Mouse (Mus musculus) frontal cortex, postnatal 10 days (tissue): ENCODE results near the gene Fitm1.

Experiments
- DNase-seq, 2 experiments: peaks; one replicate each; pipeline ENCODE4 v3.0.0; 2022; ENCODE audit warnings: low spot score in 2 of 2, mixed read lengths in 1 of 2

Fitm1 gene

GRCm38 (mm10) chr14:55567496-55567895 is 7.9 kb upstream of the Fitm1 start:
- no peak for DNase-seq

- no peak for DNase-seq
These were observed 4.8 kb upstream of the Fitm1 start for GRCm38 (mm10) chr14:55570588-55570987.

- no peak for DNase-seq
These were observed 3.7 kb upstream of the Fitm1 start for GRCm38 (mm10) chr14:55571760-55572159.

- DNase-seq, result no peak
These were observed 294 bp downstream of the Fitm1 start for GRCm38 (mm10) chr14:55575711-55576110.

GRCm38 (mm10) chr14:55576376-55576775 is 959 bp downstream of the Fitm1 start:
- no peak for DNase-seq

- DNase-seq, result peak; percentile 75 to 76
These were observed 2.7 kb downstream of the Fitm1 start, which contains the start of gene Psme1 for GRCm38 (mm10) chr14:55577871-55578667. Gene Psme1 (plus strand): TSS chr14:55578123.

- DNase-seq, result peak; percentile 38 to 52
These were observed 3.4 kb downstream of the Fitm1 start for GRCm38 (mm10) chr14:55578668-55579269.

- DNase-seq, result no peak
These were observed 4.4 kb downstream of the Fitm1 start for GRCm38 (mm10) chr14:55579511-55580496.

- DNase-seq, result no peak
These were observed 5.3 kb downstream of the Fitm1 start for GRCm38 (mm10) chr14:55580731-55581130.

- no peak for DNase-seq
These were observed 6.7 kb downstream of the Fitm1 start for GRCm38 (mm10) chr14:55581981-55582681.

- no peak for DNase-seq
These were observed 8.9 kb downstream of the Fitm1 start for GRCm38 (mm10) chr14:55584303-55584701.

- peak in 1 of 2 experiments; percentile 51 for DNase-seq
These were observed 9.5 kb downstream of the Fitm1 start, which contains the start of gene Emc9 for GRCm38 (mm10) chr14:55584702-55585565. Gene Emc9 (minus strand): TSS chr14:55585302.

- DNase-seq, result no peak
These were observed 10.1 kb downstream of the Fitm1 start for GRCm38 (mm10) chr14:55585566-55585960.

- DNase-seq, result no peak
These were observed 10.7 kb downstream of the Fitm1 start for GRCm38 (mm10) chr14:55586149-55586548.

- no peak for DNase-seq
These were observed 13.9 kb downstream of the Fitm1 start for GRCm38 (mm10) chr14:55589271-55589670.

GRCm38 (mm10) chr14:55589771-55590448 is 14.5 kb downstream of the Fitm1 start:
- no peak for DNase-seq

GRCm38 (mm10) chr14:55590748-55591330 is 15.4 kb downstream of the Fitm1 start, which contains the start of gene Psme2:
Gene Psme2 (minus strand): TSS chr14:55591113.
- DNase-seq, result peak; percentile 88 to 92

GRCm38 (mm10) chr14:55591331-55591891 is 16.0 kb downstream of the Fitm1 start, which contains the start of gene Rnf31:
Gene Rnf31 (plus strand): TSS chr14:55591708.
- peak; percentile 90 to 91 for DNase-seq

GRCm38 (mm10) chr14:55592226-55592625 is 16.8 kb downstream of the Fitm1 start:
- no peak for DNase-seq
